Mouse (Mus musculus) testis, adult 2 months (tissue): ENCODE measurements around the gene Spag17.

Experiments used
- CTCF ChIP-seq: fragments of 200-500 bp; IDR thresholded peaks from 2 replicates; pipeline ENCODE4 v1.5.1; 2012; ENCODE audit warnings: low read depth, mild to moderate bottlenecking, inconsistent platforms, low read length, moderate library complexity; ENCODE audit not compliant: control insufficient read depth, insufficient read depth, insufficient replicate concordance
- POLR2A ChIP-seq: fragments of 200-500 bp; IDR thresholded peaks from 2 replicates; pipeline ENCODE4 v1.6.1; 2012; ENCODE audit warnings: low read depth, mild to moderate bottlenecking, inconsistent platforms, low read length, moderate library complexity; ENCODE audit not compliant: control insufficient read depth

DNA sequence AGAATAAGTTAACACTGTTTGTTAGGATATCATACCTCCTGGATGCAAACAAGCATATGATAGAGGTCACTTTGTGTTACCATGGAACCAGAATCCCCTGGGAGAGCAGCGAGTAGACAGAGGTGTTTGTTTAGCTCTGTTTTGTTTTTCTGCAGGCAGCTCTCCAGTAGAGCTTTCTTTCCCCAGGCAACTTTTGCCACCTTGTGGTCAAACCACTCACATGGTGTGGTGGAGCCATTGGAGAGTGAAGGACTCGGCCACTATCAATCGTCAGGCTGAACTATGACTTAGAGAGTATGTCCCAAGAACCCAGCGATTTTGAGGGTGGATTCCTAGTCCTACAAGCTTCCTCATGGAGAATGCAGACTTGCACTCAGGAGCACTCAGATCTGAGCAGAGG is 146.1 kb downstream of the Spag17 start:
- TF ChIP-seq CTCF (0 out of 2 replicates have a peak, but pooled peaks have one; percentile 6), POLR2A (no peak)
